Mouse (Mus musculus): ENCODE results near the gene E130114P18Rik. TPM values are rescaled to one million over a fixed set of nuclear protein-coding genes. Genes with fewer than 3 reads are reported as not detected.

The E130114P18Rik gene
- polyA plus RNA-seq, 1 experiment from 2014 or later = 26.3 TPM

DNA sequence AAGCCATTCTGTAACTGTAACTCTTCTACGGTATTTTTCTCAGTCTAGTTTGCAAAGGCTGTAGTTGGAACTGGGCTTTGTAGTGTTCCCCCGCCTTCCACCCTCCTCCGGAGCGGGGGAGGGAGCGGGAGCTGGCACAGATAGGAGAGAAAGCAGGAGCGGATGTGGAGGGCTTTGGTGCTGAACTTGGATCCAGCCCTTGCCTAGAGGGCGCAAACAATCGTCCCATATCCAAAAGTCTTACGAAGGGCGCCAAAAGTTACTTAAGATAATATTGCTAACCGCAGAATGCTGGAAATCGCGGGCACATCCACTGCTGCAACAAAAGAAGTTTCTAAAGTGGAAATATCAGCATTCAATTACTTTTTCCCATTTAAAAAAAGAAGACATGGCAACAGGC is 2.8 kb downstream of the E130114P18Rik start:
- Histone ChIP-seq H3K4me1 (replicated peaks; ENCODE audit: control insufficient read depth, insufficient read depth, low read length) (0 out of 2 replicates have a peak, but pooled peaks cover 3% of the 10 kb centered on the region), H3K9ac (0 out of 2 replicates have a peak overlapping the region, but pooled peaks have one; percentile 44), H3K4me2 (replicated peaks) (peak overlapping the region; percentile 92), H3K4me3 (replicated peaks; ENCODE audit: low read length) (peak overlapping the region; percentile 13), H3K27me3 (ENCODE audit: control insufficient read depth, insufficient read depth, low read length) (peaks cover 25% of the 10 kb centered on the region; the same call in 1 of the 2 replicates), H3K27ac (peak overlapping the region; percentile 81), H3K9me3 (ENCODE audit: control insufficient read depth, low read length) (no peaks in the 10 kb centered on the region), H3K36me3 (replicated peaks; ENCODE audit: control insufficient read depth, insufficient read depth) (no peaks in the 10 kb centered on the region)
- DNase-seq (ENCODE audit: low spot score) (no peak), ATAC-seq (ENCODE audit: low FRiP score) (no peak)
- 1% methylated on average over 13 of the region's 13 CpGs for WGBS

DNA sequence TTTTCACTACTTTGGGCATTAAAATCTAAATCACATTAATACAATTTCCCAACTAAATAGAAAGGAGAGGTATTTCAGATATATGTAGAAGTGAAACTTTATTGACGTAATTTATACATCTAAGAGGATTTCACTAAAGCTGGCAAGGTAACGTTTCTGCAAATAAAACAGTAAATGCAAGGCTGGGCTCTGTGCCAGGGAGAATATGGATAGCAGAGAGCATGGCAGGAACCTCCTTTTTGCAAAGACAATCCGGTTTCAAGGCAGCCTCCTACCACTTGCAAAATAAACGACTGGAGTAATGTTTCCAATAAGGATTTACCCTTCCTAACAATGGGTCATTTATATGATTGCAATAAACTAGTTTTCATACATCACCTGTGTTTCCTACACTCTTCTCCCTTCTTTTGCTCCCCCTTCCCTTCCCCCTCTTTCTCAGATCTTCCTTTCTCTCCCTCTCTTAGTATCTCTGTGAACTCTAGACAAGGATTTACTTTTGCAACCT is 3.4 kb downstream of the E130114P18Rik start:
- no peaks in the 10 kb centered on the region for H3K36me3 ChIP-seq (replicated peaks; ENCODE audit: control insufficient read depth, insufficient read depth)
- H3K4me2 ChIP-seq (replicated peaks) = peak overlapping the region; percentile 92
- DNase-seq (ENCODE audit: low spot score) (no peak), ATAC-seq (ENCODE audit: low FRiP score) (no peak)
- H3K27ac ChIP-seq = peak overlapping the region; percentile 81
- no peaks in the 10 kb centered on the region for H3K9me3 ChIP-seq (ENCODE audit: control insufficient read depth, low read length)
- H3K27me3 ChIP-seq (ENCODE audit: control insufficient read depth, insufficient read depth, low read length) = peaks cover 21% of the 10 kb centered on the region; the same call in 1 of the 2 replicates
- 0 out of 2 replicates have a peak, but pooled peaks cover 3% of the 10 kb centered on the region for H3K4me1 ChIP-seq (replicated peaks; ENCODE audit: control insufficient read depth, insufficient read depth, low read length)
- peak overlapping the region; percentile 13 for H3K4me3 ChIP-seq (replicated peaks; ENCODE audit: low read length)
- WGBS = 19% methylated on average over 4 of the region's 4 CpGs
- 0 out of 2 replicates have a peak overlapping the region, but pooled peaks have one; percentile 44 for H3K9ac ChIP-seq

DNA sequence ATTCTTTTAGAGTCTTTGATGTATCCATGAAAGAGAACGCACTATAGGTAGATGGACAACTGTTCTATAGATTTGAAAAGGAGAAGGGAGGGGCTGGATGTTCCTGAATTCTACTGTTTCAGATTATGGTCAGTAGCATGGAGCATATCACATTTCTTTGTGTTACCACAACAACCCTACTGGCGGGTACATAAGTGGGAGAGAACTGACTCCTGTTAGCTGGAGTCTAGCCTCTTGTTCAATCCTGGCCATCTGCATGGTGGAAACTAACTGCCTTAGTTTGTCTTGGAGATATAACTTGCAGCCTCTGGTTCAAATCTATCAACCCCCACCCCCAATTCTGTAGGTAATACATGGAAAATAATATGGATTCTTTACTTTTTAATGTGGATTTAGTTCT is 4.1 kb downstream of the E130114P18Rik start:
- H3K9me3 ChIP-seq (ENCODE audit: control insufficient read depth, low read length) = no peaks in the 10 kb centered on the region
- peak overlapping the region; percentile 92 for H3K4me2 ChIP-seq (replicated peaks)
- WGBS = 29% methylated on average over 2 of the region's 2 CpGs
- 0 out of 2 replicates have a peak overlapping the region, but pooled peaks have one; percentile 25 for H3K9ac ChIP-seq
- ATAC-seq (ENCODE audit: low FRiP score) = no peak
- peaks cover 18% of the 10 kb centered on the region; the same call in 1 of the 2 replicates for H3K27me3 ChIP-seq (ENCODE audit: control insufficient read depth, insufficient read depth, low read length)
- H3K36me3 ChIP-seq (replicated peaks; ENCODE audit: control insufficient read depth, insufficient read depth) = no peaks in the 10 kb centered on the region
- H3K27ac ChIP-seq = peak overlapping the region; percentile 68
- 0 out of 2 replicates have a peak, but pooled peaks cover 3% of the 10 kb centered on the region for H3K4me1 ChIP-seq (replicated peaks; ENCODE audit: control insufficient read depth, insufficient read depth, low read length)
- peak overlapping the region; percentile 41 for H3K4me3 ChIP-seq (replicated peaks; ENCODE audit: low read length)
- no peak for DNase-seq (ENCODE audit: low spot score)

DNA sequence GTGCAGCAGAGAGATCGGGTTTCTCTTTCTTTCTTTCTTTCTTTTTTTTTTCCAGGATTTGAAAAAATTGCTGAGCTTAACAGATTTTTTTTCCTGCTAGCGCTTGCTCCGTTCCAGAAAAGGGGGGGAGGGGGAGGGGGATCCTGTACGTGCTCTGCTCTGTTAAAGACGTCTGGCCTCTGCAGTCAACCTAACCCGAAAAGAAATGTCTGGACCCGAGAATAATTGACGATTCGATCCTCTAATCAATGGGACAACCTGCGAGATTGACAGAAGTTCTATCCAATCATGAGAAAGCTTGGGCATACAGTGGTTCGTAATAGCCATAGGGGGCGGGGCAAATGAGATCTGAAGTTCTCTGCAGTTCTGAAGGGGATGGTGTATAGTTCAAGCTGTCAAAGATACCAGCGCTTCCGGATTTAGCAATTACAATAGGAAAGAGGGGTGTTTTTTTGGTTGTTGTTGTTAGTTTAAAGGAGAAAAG is 4.7 kb downstream of the E130114P18Rik start:
- peak; percentile 69 for ATAC-seq (ENCODE audit: low FRiP score)
- Histone ChIP-seq H3K27ac (peak overlapping the region; percentile 89), H3K9me3 (ENCODE audit: control insufficient read depth, low read length) (no peaks in the 10 kb centered on the region), H3K4me3 (replicated peaks; ENCODE audit: low read length) (peak overlapping the region; percentile 41), H3K27me3 (ENCODE audit: control insufficient read depth, insufficient read depth, low read length) (peaks cover 18% of the 10 kb centered on the region; the same call in 1 of the 2 replicates), H3K4me1 (replicated peaks; ENCODE audit: control insufficient read depth, insufficient read depth, low read length) (0 out of 2 replicates have a peak, but pooled peaks cover 3% of the 10 kb centered on the region), H3K36me3 (replicated peaks; ENCODE audit: control insufficient read depth, insufficient read depth) (no peaks in the 10 kb centered on the region), H3K4me2 (replicated peaks) (peak overlapping the region; percentile 92), H3K9ac (peak overlapping the region; percentile 66)
- DNase-seq (ENCODE audit: low spot score) = peak; percentile 99
- under 1% methylated on average over 14 of the region's 14 CpGs for WGBS

DNA sequence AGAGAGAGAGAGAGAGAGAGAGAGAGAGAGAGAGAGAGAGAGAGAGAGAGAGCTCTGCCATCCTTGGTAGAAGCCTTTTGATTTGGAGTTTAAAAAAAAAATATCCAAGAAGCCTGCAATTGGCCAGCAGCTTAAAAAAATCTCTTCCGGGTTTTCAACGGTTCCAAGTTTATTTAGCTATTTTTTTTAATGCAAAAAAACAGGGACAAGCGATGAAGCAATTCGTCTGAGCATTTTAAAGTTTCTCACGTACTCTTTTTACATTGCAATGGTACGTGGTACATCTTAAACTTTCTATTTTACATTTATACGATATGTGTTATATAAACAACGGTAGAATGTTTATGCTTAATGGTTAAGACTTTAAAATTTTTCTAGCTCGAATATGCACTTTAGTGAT is 5.2 kb downstream of the E130114P18Rik start, which contains the start of gene Nfia:
Gene Nfia (plus strand): TSS at position 94 of the 400 bp plus-strand sequence.
- H3K9me3 ChIP-seq (ENCODE audit: control insufficient read depth, low read length) = no peaks in the 10 kb centered on the region
- peaks cover 18% of the 10 kb centered on the region; the same call in 1 of the 2 replicates for H3K27me3 ChIP-seq (ENCODE audit: control insufficient read depth, insufficient read depth, low read length)
- no peak for ATAC-seq (ENCODE audit: low FRiP score)
- no peak for DNase-seq (ENCODE audit: low spot score)
- 0 out of 2 replicates have a peak, but pooled peaks cover 3% of the 10 kb centered on the region for H3K4me1 ChIP-seq (replicated peaks; ENCODE audit: control insufficient read depth, insufficient read depth, low read length)
- H3K36me3 ChIP-seq (replicated peaks; ENCODE audit: control insufficient read depth, insufficient read depth) = no peaks in the 10 kb centered on the region
- peak within 1 kb of the TSS; percentile 41 for H3K4me3 ChIP-seq (replicated peaks; ENCODE audit: low read length)
- peak within 1 kb of the TSS; percentile 92 for H3K4me2 ChIP-seq (replicated peaks)
- peak within 1 kb of the TSS; percentile 66 for H3K9ac ChIP-seq
- under 1% methylated on average over 9 of the region's 9 CpGs for WGBS
- peak within 1 kb of the TSS; percentile 89 for H3K27ac ChIP-seq

DNA sequence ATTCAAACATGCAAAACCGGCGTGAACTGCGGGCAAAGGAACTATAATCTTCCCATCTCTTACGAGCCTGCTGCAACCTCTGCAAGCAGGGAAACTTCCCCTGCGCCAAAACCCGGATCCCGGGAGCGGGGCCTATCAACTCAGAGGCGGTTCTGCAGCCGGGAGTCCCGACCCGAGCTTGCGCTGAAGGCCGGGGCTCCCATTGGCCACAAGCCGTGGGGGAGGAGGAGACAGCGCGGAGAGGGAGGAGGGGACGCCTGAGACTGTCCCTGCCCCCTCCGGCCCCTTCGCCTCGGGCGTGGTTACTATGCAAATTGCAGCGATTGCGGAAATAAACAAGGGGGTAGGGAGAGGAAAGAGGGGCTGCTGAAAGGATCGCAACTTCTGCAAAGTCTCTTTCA is 5.8 kb downstream of the E130114P18Rik start:
- Histone ChIP-seq H3K4me1 (replicated peaks; ENCODE audit: control insufficient read depth, insufficient read depth, low read length) (0 out of 2 replicates have a peak, but pooled peaks cover 3% of the 10 kb centered on the region), H3K27ac (peak overlapping the region; percentile 89), H3K4me2 (replicated peaks) (peak overlapping the region; percentile 92), H3K4me3 (replicated peaks; ENCODE audit: low read length) (peak overlapping the region; percentile 41), H3K36me3 (replicated peaks; ENCODE audit: control insufficient read depth, insufficient read depth) (no peaks in the 10 kb centered on the region), H3K9ac (peak overlapping the region; percentile 66), H3K9me3 (ENCODE audit: control insufficient read depth, low read length) (no peaks in the 10 kb centered on the region), H3K27me3 (ENCODE audit: control insufficient read depth, insufficient read depth, low read length) (peaks cover 18% of the 10 kb centered on the region; the same call in 1 of the 2 replicates)
- ATAC-seq (ENCODE audit: low FRiP score) (peak; percentile 93), DNase-seq (ENCODE audit: low spot score) (peak; percentile 89)
- under 1% methylated on average over 25 of the region's 25 CpGs for WGBS

DNA sequence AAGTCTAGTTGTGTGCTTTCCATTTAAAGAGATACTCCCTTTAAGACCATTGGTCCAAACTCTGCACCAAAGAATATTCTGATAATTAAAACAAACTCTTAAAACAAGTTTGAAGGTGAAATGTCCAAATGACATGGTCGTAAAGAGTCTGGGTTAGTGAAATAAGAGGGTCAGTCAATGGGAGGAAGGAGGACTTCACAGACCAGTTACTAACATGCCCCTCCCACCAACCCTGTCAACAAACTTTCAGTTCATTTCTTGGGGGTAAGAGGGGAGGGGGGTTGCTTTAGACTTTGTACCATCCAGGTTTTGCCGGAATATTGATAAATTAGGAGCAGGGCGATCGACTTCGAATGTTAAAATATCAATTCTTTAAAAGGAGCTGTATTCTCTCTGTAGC is 6.5 kb downstream of the E130114P18Rik start:
- peak overlapping the region; percentile 66 for H3K9ac ChIP-seq

DNA sequence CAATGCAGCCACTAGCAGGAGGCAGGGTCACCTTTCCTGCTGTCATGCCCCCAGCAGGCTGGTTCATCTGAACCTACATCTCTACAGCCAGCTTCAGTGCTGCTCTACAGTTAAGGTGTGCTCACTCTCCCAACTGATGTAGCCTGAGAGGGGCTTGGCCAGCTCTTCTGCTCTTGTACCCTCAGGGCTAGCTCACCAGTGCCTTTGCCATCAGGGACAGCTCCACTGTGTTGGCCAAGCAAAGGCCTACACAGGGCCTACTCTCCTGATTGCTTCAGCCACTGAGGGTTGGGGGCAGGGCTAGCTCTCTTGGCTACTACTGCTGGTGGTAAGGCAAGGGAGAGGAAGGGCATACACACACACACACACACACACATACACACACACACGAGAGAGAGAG is 8.0 kb downstream of the E130114P18Rik start:
- no CpG with 5 or more reads among the region's 1 CpGs for WGBS
- Histone ChIP-seq H3K4me3 (replicated peaks; ENCODE audit: low read length) (no peak overlapping the region), H3K9me3 (ENCODE audit: control insufficient read depth, low read length) (no peaks in the 10 kb centered on the region), H3K4me1 (replicated peaks; ENCODE audit: control insufficient read depth, insufficient read depth, low read length) (no peaks in the 10 kb centered on the region), H3K27me3 (ENCODE audit: control insufficient read depth, insufficient read depth, low read length) (peaks cover 3% of the 10 kb centered on the region; the same call in 1 of the 2 replicates), H3K36me3 (replicated peaks; ENCODE audit: control insufficient read depth, insufficient read depth) (no peaks in the 10 kb centered on the region), H3K9ac (no peak overlapping the region), H3K27ac (no peak overlapping the region), H3K4me2 (replicated peaks) (no peak overlapping the region)
- ATAC-seq (ENCODE audit: low FRiP score) (no peak), DNase-seq (ENCODE audit: low spot score) (no peak)

More for the DNA sequence above, 6.5 kb downstream of the E130114P18Rik start:
- no peaks in the 10 kb centered on the region for H3K9me3 ChIP-seq (ENCODE audit: control insufficient read depth, low read length)
- peak overlapping the region; percentile 89 for H3K27ac ChIP-seq
- DNase-seq (ENCODE audit: low spot score) = no peak
- peaks cover 14% of the 10 kb centered on the region; the same call in 1 of the 2 replicates for H3K27me3 ChIP-seq (ENCODE audit: control insufficient read depth, insufficient read depth, low read length)
- H3K4me1 ChIP-seq (replicated peaks; ENCODE audit: control insufficient read depth, insufficient read depth, low read length) = 0 out of 2 replicates have a peak, but pooled peaks cover 3% of the 10 kb centered on the region
- H3K36me3 ChIP-seq (replicated peaks; ENCODE audit: control insufficient read depth, insufficient read depth) = no peaks in the 10 kb centered on the region
- ATAC-seq (ENCODE audit: low FRiP score) = no peak
- peak overlapping the region; percentile 92 for H3K4me2 ChIP-seq (replicated peaks)
- H3K4me3 ChIP-seq (replicated peaks; ENCODE audit: low read length) = peak overlapping the region; percentile 41
- WGBS = 17% methylated on average over 5 of the region's 5 CpGs

DNA sequence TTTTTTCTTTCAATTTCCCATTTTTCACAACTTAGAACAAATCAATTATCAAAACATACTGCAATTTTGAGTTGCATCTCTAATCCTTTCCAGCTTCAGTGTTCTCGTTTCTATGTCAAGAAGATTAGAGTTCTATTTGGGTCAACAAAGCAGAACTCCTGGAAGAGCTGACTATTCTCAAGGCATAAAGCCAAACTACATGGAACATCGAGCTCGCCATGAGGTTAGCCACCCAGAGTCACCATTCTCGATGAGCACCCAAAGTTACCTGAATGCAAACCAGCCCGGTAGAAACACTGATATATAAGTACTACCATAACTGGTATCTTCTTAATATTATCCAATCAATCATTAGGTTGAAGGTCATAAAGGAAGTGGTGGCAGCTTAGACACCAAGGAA is 10.4 kb downstream of the E130114P18Rik start:
- H3K27ac ChIP-seq = no peak overlapping the region
- H3K9me3 ChIP-seq (ENCODE audit: control insufficient read depth, low read length) = no peaks in the 10 kb centered on the region
- 92% methylated on average over 5 of the region's 5 CpGs for WGBS
- no peak for DNase-seq (ENCODE audit: low spot score)
- H3K4me3 ChIP-seq (replicated peaks; ENCODE audit: low read length) = no peak overlapping the region
- H3K36me3 ChIP-seq (replicated peaks; ENCODE audit: control insufficient read depth, insufficient read depth) = no peaks in the 10 kb centered on the region
- no peaks in the 10 kb centered on the region for H3K4me1 ChIP-seq (replicated peaks; ENCODE audit: control insufficient read depth, insufficient read depth, low read length)
- no peak overlapping the region for H3K4me2 ChIP-seq (replicated peaks)
- no peaks in the 10 kb centered on the region for H3K27me3 ChIP-seq (ENCODE audit: control insufficient read depth, insufficient read depth, low read length)
- H3K9ac ChIP-seq = no peak overlapping the region
- ATAC-seq (ENCODE audit: low FRiP score) = no peak
